Mouse (Mus musculus) lung, postnatal 4 days (tissue): Measurements from ENCODE around the gene Gm20911.
"Not testable (repeated sequence)": the region's sequence is repeated elsewhere in the genome, so short reads cannot be mapped to it uniquely, and the experiment has no call there.

ENCODE experiments used
- DNase-seq, 2 experiments: peaks; one replicate each; pipeline ENCODE4 v3.0.0; 2021

Gene Gm20911

GRCm38 (mm10) chrY:81457707-81458106 lies at the start of gene Gm20911:
TSS of gene Gm20911 (plus strand) at chrY:81458007.
- not testable (repeated sequence) for DNase-seq
